Mouse (Mus musculus) CH12.LX (cell line): ENCODE results near the gene Actl10. TPM values are rescaled to one million over a fixed set of nuclear protein-coding genes. Genes with fewer than 3 reads are reported as not detected.

Experiments
- DNase-seq: peaks from one replicate; pipeline ENCODE4 v3.0.0-alpha.2; 2013; ENCODE audit errors: extremely low read depth
- H3K27ac ChIP-seq: 2 replicates; pipeline ENCODE4 v1.5.1; 2012; ENCODE audit warnings: low read depth, mild to moderate bottlenecking, control low read depth, moderate library complexity; ENCODE audit not compliant: insufficient read depth
- H3K27me3 ChIP-seq: replicated peaks from 2 replicates; pipeline ENCODE3; 2012; ENCODE audit warnings: inconsistent platforms
- H3K36me3 ChIP-seq, 2 experiments: replicated peaks in 1 of 2; 2 replicates each; pipeline versions ENCODE3 to v1.6.1; 2012; ENCODE audit warnings: inconsistent platforms in 1 of 2, low read length in 1 of 2, mild to moderate bottlenecking in 1 of 2, mixed read lengths in 1 of 2, moderate library complexity in 1 of 2; ENCODE audit not compliant: control insufficient read depth in 1 of 2, insufficient read depth in 1 of 2
- H3K4me1 ChIP-seq, 2 experiments: 2 replicates each; pipeline ENCODE4 v1.6.1; 2012; ENCODE audit warnings: inconsistent platforms in 1 of 2, moderate library complexity in 1 of 2; ENCODE audit not compliant: insufficient read depth in 2 of 2, control insufficient read depth in 1 of 2
- H3K4me2 ChIP-seq: 2 replicates; pipeline ENCODE4 v1.6.1; 2012; ENCODE audit warnings: low read depth, mild to moderate bottlenecking, control low read depth; ENCODE audit not compliant: poor library complexity, insufficient read depth, severe bottlenecking
- H3K4me3 ChIP-seq, 3 experiments: fragments of 150-350 bp in 1 of 3; sonication (generic) in 1 of 3; replicated peaks in 1 of 3; 2 replicates each; pipeline versions ENCODE3 to v1.5.1; 2011 to 2012; ENCODE audit warnings: low read depth in 2 of 3, low read length in 2 of 3, mild to moderate bottlenecking in 2 of 3, moderate library complexity in 2 of 3, control low read depth in 1 of 3, improper control_type of control experiment in 1 of 3, inconsistent platforms in 1 of 3, mixed read lengths in 1 of 3; ENCODE audit not compliant: poor library complexity in 1 of 3
- H3K79me2 ChIP-seq: replicated peaks from 2 replicates; pipeline ENCODE4 v1.6.1; 2012; ENCODE audit warnings: mild to moderate bottlenecking, moderate library complexity; ENCODE audit not compliant: control insufficient read depth, poor library complexity, insufficient read depth, severe bottlenecking; ENCODE audit errors: extremely low read depth
- H3K9ac ChIP-seq: 2 replicates; pipeline ENCODE4 v1.6.1; 2012; ENCODE audit warnings: low read depth, mild to moderate bottlenecking, control low read depth, moderate library complexity; ENCODE audit not compliant: insufficient read depth
- H3K9me3 ChIP-seq: replicated peaks from 2 replicates; pipeline ENCODE3; 2012; ENCODE audit warnings: low read length, inconsistent platforms, mixed read lengths
- CTCF ChIP-seq, 2 experiments: IDR thresholded peaks in 1 of 2; conservative IDR thresholded peaks in 1 of 2; 2 replicates each; pipeline ENCODE4 v1.5.1; 2011 to 2012; ENCODE audit warnings: low read depth in 2 of 2, low read length in 2 of 2, improper control_type of control experiment in 1 of 2, inconsistent platforms in 1 of 2, mild to moderate bottlenecking in 1 of 2, moderate library complexity in 1 of 2
- EP300 ChIP-seq: IDR thresholded peaks from 2 replicates; pipeline ENCODE4 v1.6.1; 2011; ENCODE audit warnings: low read length, improper control_type of control experiment
- KAT2A ChIP-seq: IDR thresholded peaks from 2 replicates; pipeline ENCODE4 v1.6.1; 2012; ENCODE audit warnings: low read length, improper control_type of control experiment, inconsistent platforms; ENCODE audit not compliant: insufficient replicate concordance
- POLR2A ChIP-seq: IDR thresholded peaks from 2 replicates; pipeline ENCODE4 v1.6.1; 2011; ENCODE audit warnings: low read depth, mild to moderate bottlenecking, improper control_type of control experiment, low read length
- RAD21 ChIP-seq: IDR thresholded peaks from 2 replicates; pipeline ENCODE4 v1.6.1; 2011; ENCODE audit warnings: low read depth, mild to moderate bottlenecking, low read length, improper control_type of control experiment, moderate library complexity
- RCOR1 ChIP-seq: conservative IDR thresholded peaks from 2 replicates; pipeline ENCODE4 v1.6.1; 2012; ENCODE audit warnings: low read depth, mild to moderate bottlenecking, inconsistent platforms, low read length, improper control_type of control experiment
- TBP ChIP-seq: conservative IDR thresholded peaks from 2 replicates; pipeline ENCODE4 v1.6.1; 2011; ENCODE audit warnings: low read depth, low read length, improper control_type of control experiment
- UBTF ChIP-seq: IDR thresholded peaks from 2 replicates; pipeline ENCODE4 v1.6.1; 2012; ENCODE audit warnings: low read depth, mild to moderate bottlenecking, inconsistent platforms, low read length, improper control_type of control experiment, moderate library complexity
- USF2 ChIP-seq: conservative IDR thresholded peaks from 2 replicates; pipeline ENCODE4 v1.6.1; 2011; ENCODE audit warnings: low read depth, low read length, improper control_type of control experiment
- ZC3H11A ChIP-seq: IDR thresholded peaks from 2 replicates; pipeline ENCODE4 v1.6.1; 2012; ENCODE audit warnings: low read depth, mild to moderate bottlenecking, inconsistent platforms, low read length, improper control_type of control experiment
- ZNF384 ChIP-seq: IDR thresholded peaks from 2 replicates; pipeline ENCODE4 v1.6.1; 2012; ENCODE audit warnings: low read depth, low read length, improper control_type of control experiment, inconsistent platforms
- dilution Hi-C: fragments of 300-500 bp; cut with MboI; formaldehyde crosslinking; loops from 2 replicates; pipeline ENCODE4 v1.14.3; 2020; ENCODE audit warnings: low sequenced_read_pairs; ENCODE audit not compliant: extremely low pct_unique_long_range_greater_than_20kb, extremely low pct_ligation_motif_present
- in situ Hi-C: fragments of 300-500 bp; cut with MboI; formaldehyde crosslinking; loops from 3 replicates; pipeline ENCODE4 v1.14.3; 2019; ENCODE audit warnings: low sequenced_read_pairs, low pct_ligation_motif_present, low pct_unique_long_range_greater_than_20kb, mixed read lengths
- polyA plus RNA-seq: library from polyadenylated mRNA; unstranded; fragments of >175 nt; gene quantifications from 2 replicates; pipeline ENCODE4 v1.2.1, GENCODE M21; 2012; ENCODE audit warnings: low read depth; ENCODE audit not compliant: insufficient read length
- total RNA-seq, 2 experiments: library from RNA; depleted of rRNA; stranded (reverse); fragments of 300-350 nt in 1 of 2; fragments of >200 nt in 1 of 2; gene quantifications; 2 replicates each; pipeline ENCODE4 v1.2.3; 2012 to 2014

The Actl10 gene
- total and polyA plus RNA-seq, 3 experiments = 0.20 to 0.25 TPM; not detected in 1

GRCm38 (mm10) chr2:154532888-154533287 lies 18.7 kb upstream of the Actl10 start:
- no peak overlapping the region for H3K27ac ChIP-seq
- no peaks in the 10 kb centered on the region for H3K9me3 ChIP-seq
- no peaks in the 10 kb centered on the region for H3K4me1 ChIP-seq
- TF ChIP-seq USF2 (no peak), EP300 (no peak)
- DNase-seq = no peak
- no peak overlapping the region for H3K9ac ChIP-seq
- in situ Hi-C loops (no loop called here), dilution Hi-C loops (no loop called here)
- no peak overlapping the region for H3K4me3 ChIP-seq
- no peaks in the 10 kb centered on the region for H3K79me2 ChIP-seq
- H3K36me3 ChIP-seq = peaks cover 39 to 82% of the 10 kb centered on the region in 2 experiments
- no peaks in the 10 kb centered on the region for H3K27me3 ChIP-seq
- no peak overlapping the region for H3K4me2 ChIP-seq

DNA sequence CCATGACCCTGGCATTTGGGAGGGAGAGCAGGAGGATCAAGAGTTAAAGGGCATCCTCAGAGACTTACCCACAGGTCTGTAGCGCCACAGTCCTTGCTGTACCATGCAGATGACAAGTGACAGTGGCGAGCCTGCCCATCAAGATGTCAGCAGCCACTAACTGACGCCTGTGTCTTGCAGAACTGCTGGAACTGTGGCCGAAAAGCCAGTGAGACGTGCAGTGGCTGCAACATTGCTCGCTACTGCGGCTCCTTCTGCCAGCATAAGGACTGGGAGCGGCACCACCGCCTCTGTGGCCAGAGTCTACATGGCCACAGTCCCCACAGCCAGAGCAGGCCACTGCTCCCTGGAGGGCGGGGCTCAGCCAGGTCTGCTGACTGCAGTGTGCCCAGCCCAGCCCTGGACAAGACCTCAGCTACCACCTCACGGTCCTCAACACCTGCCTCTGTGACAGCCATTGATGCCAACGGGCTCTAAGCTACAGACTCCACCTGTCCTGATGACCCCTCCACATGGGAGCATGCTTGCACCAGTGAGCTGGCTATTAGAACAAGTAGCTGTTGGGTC lies 16.8 kb upstream of the Actl10 start:
- Histone ChIP-seq H3K79me2 (no peaks in the 10 kb centered on the region), H3K4me1 (no peaks in the 10 kb centered on the region), H3K9me3 (no peaks in the 10 kb centered on the region), H3K9ac (no peak overlapping the region), H3K27ac (no peak overlapping the region), H3K4me3 (no peak overlapping the region), H3K27me3 (no peaks in the 10 kb centered on the region), H3K36me3 (peaks cover 38 to 84% of the 10 kb centered on the region in 2 experiments), H3K4me2 (no peak overlapping the region)
- in situ Hi-C loops = no loop called here
- dilution Hi-C loops = no loop called here
- no peak for DNase-seq
- TF ChIP-seq RCOR1 = no peak

DNA sequence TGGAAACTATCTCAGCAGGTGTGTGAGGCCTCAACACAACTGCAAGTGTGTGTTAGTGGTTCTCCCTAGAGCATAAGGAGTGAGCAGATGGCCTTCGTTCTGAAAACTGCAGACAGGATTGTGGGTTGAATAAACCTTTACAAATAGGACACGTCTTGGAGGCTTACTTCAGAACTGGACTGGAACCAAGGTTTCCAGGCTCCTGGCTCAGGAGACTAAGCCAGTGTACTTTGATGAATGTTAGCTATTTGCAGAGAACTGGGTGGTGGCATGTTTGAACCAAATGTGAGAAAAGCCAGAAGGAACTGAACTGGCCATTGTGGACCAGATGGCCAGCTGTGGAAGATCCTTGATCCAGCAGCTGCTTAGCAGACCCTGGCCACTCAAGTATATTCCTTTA lies 13.3 kb upstream of the Actl10 start:
- DNase-seq = no peak
- H3K9ac ChIP-seq = no peak overlapping the region
- TF ChIP-seq ZNF384 (no peak), CTCF (conservative IDR thresholded peaks at IDR 0.05 in 1 of 2, IDR thresholded peaks at IDR 0.05 in 1 of 2; ENCODE audit: low read depth in 2 of 2, low read length in 2 of 2) (no peak), TBP (no peak), POLR2A (no peak), ZC3H11A (no peak), UBTF (no peak), KAT2A (no peak), RAD21 (no peak)
- no peak overlapping the region for H3K4me3 ChIP-seq
- no peaks in the 10 kb centered on the region for H3K4me1 ChIP-seq
- H3K27me3 ChIP-seq = no peaks in the 10 kb centered on the region
- no peak overlapping the region for H3K27ac ChIP-seq
- dilution Hi-C loops = no loop called here
- no peak overlapping the region for H3K4me2 ChIP-seq
- H3K9me3 ChIP-seq = no peaks in the 10 kb centered on the region
- H3K79me2 ChIP-seq = no peaks in the 10 kb centered on the region
- in situ Hi-C loops = no loop called here
- H3K36me3 ChIP-seq = peaks cover 22 to 77% of the 10 kb centered on the region in 2 experiments
